Comparison of ENCODE assay signal across 9 mouse cellular contexts in genomic region chr16:21198529-21198928, GRCm38 (mm10). TPM values are rescaled to one million over a fixed set of nuclear protein-coding genes. Genes with fewer than 3 reads are reported as not detected.
A peak's percentile ranks its signal among the peaks of the same experiment; 100 is the strongest.
DNase-seq lines count a peak whose midpoint lies in the region; ATAC-seq and TF ChIP-seq lines count a peak whose summit lies in the region.
"Had no signal": no experiment of that assay in that cellular context is flagged by ENCODE, and none has a peak within 500 bp of the region (broad histone marks: within the 10 kb centered on the region; RNA-seq: fewer than 3 reads in every experiment).

No protein-coding gene starts in this region.

- TF ChIP-seq CTCF in left cerebral cortex, adult 2 months (IDR thresholded peaks at IDR 0.05): peak; percentile 43

- H3K4me3 ChIP-seq in left cerebral cortex, adult 2 months: no peak overlapping the region

- H3K27ac ChIP-seq in left cerebral cortex, adult 2 months: no peak overlapping the region

- no peak for ATAC-seq in erythroid progenitor cell, adult 5-6 weeks (replicated peaks; ENCODE audit: low FRiP score, poor library complexity, severe bottlenecking)

- intact Hi-C loops in left cerebral cortex, adult 2 months (cut with DNase I): loop anchor here (10.0 kb wide), 2 partner anchors 394 to 704 kb away; partner anchors contain the start of gene Eif2b5
- intact Hi-C loops in left cerebral cortex, postnatal 25 days (cut with DNase I): loop anchor here (10.0 kb wide), 1 partner anchor 694 kb away; no protein-coding TSS in a partner anchor

- peak; percentile 25 to 29 for DNase-seq in adrenal gland, postnatal 36 days
- no peak for DNase-seq in adrenal gland, adult 18-20 months (ENCODE audit: low spot score in 2 of 2)
- no peak for DNase-seq in left cerebral cortex, adult 2 months (ENCODE audit: extremely low spot score in 1 of 2, low spot score in 2 of 2)
- no peak for DNase-seq in left cerebral cortex, postnatal 25 days (ENCODE audit: low spot score in 2 of 2)
- DNase-seq in ES-CJ7 (ENCODE audit: low read depth, low spot score): peak; percentile 73
- DNase-seq in induced T-regulatory cell, adult 2 months (ENCODE audit: low read depth): peak; percentile 28
- DNase-seq in layer of hippocampus, postnatal 36 days: no peak
- DNase-seq: gastrocnemius, postnatal 36 days had no signal

RNA-seq across cellular contexts. Expression of gene Ephb3, which starts 6.0 kb away (rescaled TPM):
- 1 to 10 TPM; 1.2 to 1.3 TPM for total RNA-seq in adrenal gland, postnatal 36 days (2021)
- under 1 TPM; 0.83 to 0.99 TPM for total RNA-seq in adrenal gland, adult 18-20 months (2021)
- total RNA-seq in left cerebral cortex, adult 2 months (2021): 10 to 100 TPM; 26.8 to 27.3 TPM
- 10 to 100 TPM; 22.0 to 30.4 TPM for total RNA-seq in left cerebral cortex, postnatal 25 days (2021)
- not detected in 2 replicates for total RNA-seq in erythroid progenitor cell, adult 5-6 weeks (2015; ENCODE audit: low replicate concordance)
- not detected in 2 replicates for total RNA-seq in erythroid progenitor cell, adult 5-6 weeks (2017; ENCODE audit: low replicate concordance)
- 10 to 100 TPM; 17.3 to 19.4 TPM for total RNA-seq in layer of hippocampus, postnatal 36 days (2021)

RNA-seq across cellular contexts. Expression of gene Teddm3, which starts 44.7 kb away (rescaled TPM):
- total RNA-seq in adrenal gland, postnatal 36 days (2021): not detected
- total RNA-seq in adrenal gland, adult 18-20 months (2021): under 1 TPM in 1 of 2 experiments, not detected in 1; 0.30 TPM
- 1 to 10 TPM; 1.1 to 1.4 TPM for total RNA-seq in left cerebral cortex, adult 2 months (2021)
- 1 to 10 TPM; 1.2 TPM for total RNA-seq in left cerebral cortex, postnatal 25 days (2021)
- not detected in 2 replicates for total RNA-seq in erythroid progenitor cell, adult 5-6 weeks (2015; ENCODE audit: low replicate concordance)
- total RNA-seq in erythroid progenitor cell, adult 5-6 weeks (2017; ENCODE audit: low replicate concordance): not detected in 2 replicates
- 1 to 10 TPM; 1.1 to 1.2 TPM for total RNA-seq in layer of hippocampus, postnatal 36 days (2021)
- total RNA-seq: gastrocnemius, postnatal 36 days had no signal

Comparison
In these comparisons a context has a peak if more than half of its experiments do, and no peak if none do; other contexts are left out.
1. DNase-seq: peak in adrenal gland, postnatal 36 days (2 of 2), ES-CJ7 (single experiment) and induced T-regulatory cell, adult 2 months (single experiment); none in adrenal gland, adult 18-20 months (0 of 2), left cerebral cortex, adult 2 months (0 of 2), left cerebral cortex, postnatal 25 days (0 of 2) and layer of hippocampus, postnatal 36 days (0 of 2).
2. RNA of gene Ephb3, which starts 6.0 kb away (total RNA-seq): 22.0 to 30.4 TPM in left cerebral cortex, postnatal 25 days, 26.8 to 27.3 TPM in left cerebral cortex, adult 2 months and 17.3 to 19.4 TPM in layer of hippocampus, postnatal 36 days; 1.2 to 1.3 TPM in adrenal gland, postnatal 36 days, 0.83 to 0.99 TPM in adrenal gland, adult 18-20 months and not detected in erythroid progenitor cell, adult 5-6 weeks; every median in the first group is over 4 times any median in the second.